Mouse (Mus musculus) gastrocnemius, postnatal 4 days (tissue): ENCODE data around the gene Akt3. TPM values are rescaled to one million over a fixed set of nuclear protein-coding genes. Genes with fewer than 3 reads are reported as not detected.

Experiments used
- DNase-seq, 2 experiments: peaks; one replicate each; pipeline ENCODE4 v3.0.0; 2021 to 2022; ENCODE audit warnings: low spot score in 2 of 2, mixed read lengths in 2 of 2
- total RNA-seq, 2 experiments: library from RNA; stranded (reverse); gene quantifications; 2 replicates each; pipeline ENCODE4 v1.2.3; 2021

Akt3 gene
- total RNA-seq, 2 experiments from 2014 or later, result 28.9 to 36.5 TPM

DNA sequence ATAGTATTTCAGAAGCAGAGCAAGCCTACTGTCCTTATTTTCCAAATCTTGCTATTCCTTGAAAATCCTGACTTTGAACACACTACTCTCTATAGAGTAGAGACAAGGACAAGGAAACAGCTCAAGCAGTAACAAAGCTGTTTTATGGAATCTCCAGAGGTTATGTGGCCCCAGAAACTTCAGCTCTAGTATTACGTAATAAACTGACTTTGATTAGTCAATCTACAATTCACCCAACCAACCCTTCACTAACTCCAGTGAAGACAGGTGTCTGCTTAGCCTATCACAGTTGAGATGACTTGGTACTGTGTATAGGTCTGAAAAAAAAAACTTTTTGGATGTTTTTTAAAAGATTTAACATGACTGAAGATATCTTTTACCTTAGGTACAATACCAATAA, 67.6 kb downstream of the Akt3 start:
- DNase-seq, result no peak

DNA sequence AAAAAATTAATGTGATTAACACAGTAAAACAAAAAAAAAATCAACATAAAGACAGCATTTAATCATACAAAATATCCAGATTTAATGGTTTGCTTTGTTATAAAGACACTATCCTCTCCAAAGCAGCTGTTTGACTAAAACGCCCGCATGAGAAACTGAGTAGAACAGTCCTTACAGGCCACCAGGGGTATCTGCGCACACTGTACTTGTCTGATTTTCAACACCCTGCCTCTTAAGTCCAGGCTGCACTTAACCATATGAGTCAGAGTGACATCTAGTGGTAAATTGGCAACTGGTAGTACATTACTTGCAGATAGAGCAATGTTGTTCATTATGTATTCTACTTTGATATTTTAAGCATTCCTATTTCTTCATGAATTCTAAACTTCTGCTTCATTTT, 69.3 kb downstream of the Akt3 start:
- no peak for DNase-seq

DNA sequence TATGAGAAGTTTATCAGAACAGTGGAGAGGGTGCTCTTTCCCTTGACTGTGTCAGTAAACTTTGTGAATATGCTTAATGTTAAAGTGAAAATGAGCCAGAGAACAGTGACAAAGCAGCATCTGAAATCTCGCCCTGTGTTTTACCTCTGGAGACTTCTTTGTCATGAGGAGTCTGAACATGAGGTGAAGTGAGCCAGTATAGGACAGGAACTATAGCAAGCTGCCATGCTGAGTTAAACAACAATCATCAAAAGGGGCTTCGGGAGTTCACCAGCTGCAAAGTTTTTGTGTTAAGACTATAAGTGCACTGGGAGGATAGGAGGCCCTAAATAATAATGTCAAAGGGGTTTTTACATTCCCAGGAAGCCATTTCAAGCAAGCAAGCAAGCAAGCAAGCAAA, 71.3 kb downstream of the Akt3 start:
- no peak for DNase-seq

DNA sequence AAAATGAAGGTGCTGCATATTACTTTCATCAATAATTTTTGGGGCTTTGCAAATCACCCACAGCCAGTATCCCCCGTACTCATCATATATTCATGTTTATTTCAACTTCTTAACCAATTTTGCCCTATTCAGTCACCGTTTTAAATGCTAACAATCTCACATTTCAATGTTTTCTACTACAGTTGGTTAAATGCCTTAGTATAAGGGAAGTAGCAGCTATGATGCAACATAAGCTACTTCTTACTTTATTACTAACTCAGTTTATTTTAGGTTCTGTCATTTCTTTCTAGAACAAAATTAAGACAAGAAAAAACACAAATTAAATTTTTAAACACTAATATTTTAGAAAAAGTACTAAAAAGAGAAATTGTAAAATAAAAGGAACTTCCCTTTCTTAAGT, 78.4 kb downstream of the Akt3 start:
- DNase-seq, result no peak

DNA sequence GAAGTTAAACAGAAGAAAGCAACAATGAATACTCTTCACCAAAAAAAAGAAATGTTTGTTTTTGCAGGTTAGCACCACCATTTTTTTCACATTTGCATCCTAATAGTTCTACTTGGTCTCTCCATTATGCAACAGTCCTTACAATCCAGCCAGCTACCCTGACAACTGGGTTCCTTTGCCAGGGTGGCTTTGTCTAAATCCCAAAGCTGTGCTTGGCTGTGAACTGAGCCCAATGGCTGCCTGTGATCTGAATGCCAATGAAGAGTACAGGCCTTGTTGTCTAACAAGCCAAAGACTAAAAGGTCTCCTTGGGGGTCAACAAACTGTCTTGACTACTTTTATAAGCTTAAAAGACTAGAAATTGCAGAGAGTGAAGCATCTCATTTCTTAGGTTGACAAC, 82.6 kb downstream of the Akt3 start:
- no peak for DNase-seq

DNA sequence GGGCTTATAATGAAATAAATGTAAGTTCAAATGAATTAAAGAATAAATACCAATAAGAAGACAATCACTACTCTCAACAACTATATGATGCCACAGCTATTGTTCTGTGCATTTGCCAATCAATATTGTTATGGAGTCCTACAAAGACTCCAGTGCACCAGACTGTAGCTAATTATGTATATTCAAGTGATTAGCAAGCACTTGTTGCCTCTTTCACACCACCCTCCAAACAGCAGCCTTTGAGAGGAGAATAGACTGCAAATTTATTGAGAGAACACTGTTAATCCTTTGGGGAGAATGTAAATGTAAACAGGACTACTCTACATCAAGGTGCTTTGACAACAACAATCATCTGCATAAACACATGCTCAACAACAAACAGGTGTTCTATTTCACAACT, 86.7 kb downstream of the Akt3 start:
- no peak for DNase-seq

DNA sequence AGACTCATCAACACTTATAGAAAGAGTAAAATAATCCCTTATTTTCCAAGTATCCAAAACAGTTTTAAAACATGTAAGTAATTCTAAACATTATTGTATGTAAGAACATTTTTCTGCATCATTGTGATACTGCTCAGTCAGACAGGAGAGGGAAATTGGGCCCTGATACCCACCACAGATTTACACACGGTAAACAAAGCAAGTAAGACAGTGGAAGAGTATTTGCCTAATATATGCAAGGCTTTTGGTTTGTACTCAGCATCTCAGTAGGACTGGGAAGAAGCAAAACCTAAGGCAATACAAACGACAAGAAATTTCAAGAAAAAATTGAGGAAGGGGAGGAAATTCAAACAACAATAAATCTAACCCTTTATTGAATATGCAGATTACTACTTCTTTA, 92.2 kb downstream of the Akt3 start:
- DNase-seq, result no peak

DNA sequence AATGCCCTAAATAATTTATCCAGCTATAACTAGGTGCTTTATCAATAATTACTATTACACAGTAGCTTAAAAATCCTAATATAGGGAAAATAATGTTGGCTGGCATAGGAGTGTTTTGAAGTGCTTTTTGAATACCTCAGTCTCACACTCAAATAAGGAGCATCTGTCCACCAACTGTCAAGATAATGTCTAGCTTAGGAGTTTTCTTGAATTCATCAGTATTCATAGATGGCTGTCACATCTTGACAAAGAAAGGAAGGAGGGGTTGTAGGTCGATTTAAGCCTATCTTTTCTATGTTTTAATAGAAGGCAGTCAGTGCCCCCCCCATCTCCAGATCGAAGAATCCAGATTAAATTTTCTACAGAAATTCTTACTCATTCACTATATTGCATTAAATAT, 92.7 kb downstream of the Akt3 start:
- no peak for DNase-seq

DNA sequence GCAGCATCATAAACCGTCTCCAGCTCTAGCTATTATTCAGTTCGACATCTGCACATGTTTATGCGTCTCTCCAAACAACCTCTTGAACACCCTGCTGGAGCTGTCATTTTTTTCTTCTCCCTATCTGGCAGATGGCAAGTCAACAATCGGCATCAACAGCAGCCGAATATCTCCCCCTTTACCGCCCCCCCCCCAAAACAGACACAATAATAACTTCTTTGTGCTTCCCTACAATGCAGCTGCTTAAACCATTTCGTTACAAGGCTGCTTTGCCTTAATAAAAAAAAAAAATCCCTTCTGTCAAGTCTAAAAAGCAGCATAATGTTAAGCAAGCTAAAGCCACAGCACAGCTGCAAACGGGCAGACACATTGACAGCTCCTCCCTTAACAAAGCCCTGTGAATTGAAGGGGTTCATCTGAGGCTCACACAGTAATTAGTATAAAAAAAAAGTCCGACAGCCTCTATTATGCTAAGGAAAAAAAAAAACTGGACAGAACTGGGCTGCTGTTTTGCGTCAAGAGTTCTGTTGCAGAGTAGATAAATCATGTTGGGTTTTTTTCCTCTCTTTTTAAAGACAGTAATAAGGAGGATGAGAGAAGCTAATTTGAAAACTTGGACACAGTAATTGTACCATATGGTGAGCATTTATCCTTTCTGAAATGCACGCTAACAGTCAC, 107.5 kb downstream of the Akt3 start:
- DNase-seq, result no peak

DNA sequence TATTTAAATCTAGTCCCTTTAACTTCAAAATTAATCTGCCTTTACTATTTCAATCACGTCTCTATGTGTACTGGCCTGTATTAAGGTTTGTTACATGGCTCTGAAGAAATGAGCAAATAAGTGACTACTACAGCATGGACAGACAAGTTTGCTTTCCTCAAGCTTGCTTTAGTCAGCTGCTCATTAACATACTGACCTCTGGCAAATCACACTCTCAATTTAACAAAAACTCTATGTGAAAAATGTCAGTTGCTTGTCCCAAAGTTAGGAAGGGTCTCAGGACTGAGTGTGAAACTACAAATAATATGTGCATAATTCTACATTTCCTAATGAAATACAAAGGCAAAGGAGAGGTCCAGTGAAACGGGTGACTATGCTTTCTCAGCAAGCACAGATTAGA, 109.3 kb downstream of the Akt3 start:
- no peak for DNase-seq

DNA sequence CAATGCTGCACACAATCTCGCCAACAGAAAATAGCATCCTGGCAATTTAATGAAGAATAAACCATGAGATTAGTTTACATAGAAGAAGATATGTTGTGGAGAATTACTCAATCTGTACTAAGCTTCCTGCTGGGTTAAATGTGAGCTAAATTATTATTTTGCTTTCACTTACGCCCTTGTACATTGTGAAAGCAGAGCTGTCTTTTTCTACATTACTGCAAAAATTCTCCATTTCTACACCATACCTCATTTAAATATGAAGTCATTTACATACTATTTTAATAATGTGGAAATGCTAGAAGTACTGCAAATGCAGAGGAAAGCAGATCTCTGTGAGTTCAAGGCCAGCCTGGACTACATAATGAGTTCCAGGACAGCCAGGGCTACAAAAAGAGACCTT, 116.5 kb downstream of the Akt3 start:
- no peak for DNase-seq

DNA sequence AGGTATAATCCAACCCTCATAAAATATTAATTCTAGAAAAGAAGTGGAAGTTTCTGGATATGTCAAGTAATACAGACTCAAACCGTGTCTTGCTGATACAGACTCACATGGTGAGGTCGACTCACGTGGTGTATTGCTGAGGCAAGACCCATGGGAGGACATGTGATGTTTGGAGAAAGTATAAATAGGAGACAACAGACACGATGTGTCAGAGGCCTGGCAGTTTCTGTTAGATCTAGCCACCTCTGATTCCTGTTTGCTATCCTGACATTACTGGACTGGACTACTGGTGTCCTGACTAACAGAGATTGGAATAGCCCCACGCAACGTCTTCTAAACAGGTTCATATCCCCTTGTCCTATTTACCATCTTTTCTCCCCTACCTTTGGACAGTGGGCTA, 118.4 kb downstream of the Akt3 start:
- no peak for DNase-seq

DNA sequence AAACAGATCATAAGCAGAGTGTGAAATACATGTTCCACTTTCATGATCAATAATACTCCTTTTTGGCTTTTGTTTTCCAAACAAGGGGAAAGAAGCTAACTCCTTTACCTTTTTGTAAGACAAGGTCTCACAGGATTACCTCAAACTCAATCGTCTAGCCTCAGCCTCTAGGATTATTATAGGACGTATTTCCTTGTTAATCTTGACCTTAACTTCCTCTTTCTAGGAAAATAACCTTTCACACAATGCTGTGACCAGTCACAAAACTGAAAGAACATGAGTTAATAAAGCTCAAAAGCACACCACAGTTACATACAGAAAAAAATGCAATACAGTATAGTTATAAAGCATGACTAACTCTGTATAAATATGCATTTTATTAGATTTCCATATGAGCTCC, 126.5 kb downstream of the Akt3 start:
- no peak for DNase-seq

DNA sequence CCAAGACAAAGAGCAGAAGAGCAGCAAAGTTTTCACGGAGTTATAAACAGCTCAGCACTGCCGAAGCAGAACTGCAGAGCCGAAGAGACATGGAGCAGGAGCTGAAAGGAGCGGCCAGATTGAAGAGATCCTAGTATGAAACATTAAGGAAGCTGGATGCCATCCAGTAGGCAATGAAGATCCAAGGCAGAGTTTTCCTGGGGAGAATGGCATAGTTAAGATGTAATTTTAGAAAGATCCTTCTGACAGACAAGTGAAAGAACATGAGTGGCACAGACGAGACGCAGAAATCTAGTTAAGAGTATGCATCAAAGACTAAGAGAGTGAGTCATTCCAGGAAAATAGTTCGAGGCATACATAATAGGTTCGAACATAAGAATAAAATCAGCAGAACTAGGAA, 131.3 kb downstream of the Akt3 start:
- DNase-seq, result no peak

DNA sequence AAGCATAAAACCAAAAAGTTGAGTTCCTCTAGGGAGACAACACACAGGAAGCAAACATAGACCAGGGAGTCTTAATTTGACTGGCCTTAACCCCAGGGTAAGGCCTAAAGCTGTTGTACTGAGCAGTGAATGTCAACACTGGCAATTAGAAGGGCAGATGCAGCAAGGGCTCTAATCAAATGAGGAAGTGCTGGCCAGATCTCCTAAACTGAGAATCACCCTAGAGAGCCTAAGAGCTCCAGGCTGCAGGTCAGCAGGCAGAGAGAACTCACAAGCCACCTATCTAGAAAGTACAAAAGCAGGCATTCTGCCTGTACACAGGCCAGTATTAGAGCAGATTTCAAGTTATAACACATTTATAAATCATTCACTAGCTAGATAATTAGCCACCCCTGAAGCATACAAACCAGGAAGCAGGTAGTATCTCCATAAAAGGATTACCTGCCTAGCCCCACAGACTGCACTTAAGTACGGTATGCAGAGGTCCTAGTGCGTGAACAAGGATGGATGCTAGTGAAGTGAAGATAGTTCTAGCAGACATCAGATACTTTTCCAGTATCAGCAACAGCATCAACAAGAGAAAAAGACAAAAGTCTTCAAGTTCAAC, 147.2 kb downstream of the Akt3 start:
- no peak for DNase-seq

DNA sequence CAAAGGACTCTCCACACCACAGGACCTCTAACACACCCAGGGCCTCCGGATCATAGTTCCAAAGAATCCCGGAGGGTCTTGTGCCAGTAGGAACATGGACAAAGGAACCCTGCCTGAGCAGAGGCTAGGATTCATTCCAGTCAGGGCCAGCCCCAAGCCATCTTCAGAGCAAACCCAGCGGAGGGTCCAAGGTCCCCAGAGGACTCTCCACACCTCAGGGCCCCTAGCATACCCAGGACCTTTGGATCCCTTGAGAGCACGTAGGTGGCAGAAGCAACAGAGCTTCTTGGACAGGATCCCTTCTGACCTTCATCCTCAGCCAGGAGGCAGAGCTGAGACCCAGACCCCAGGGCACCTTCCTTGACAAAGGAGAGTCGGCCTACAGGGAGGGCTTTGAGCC, 167.5 kb downstream of the Akt3 start:
- no peak for DNase-seq

DNA sequence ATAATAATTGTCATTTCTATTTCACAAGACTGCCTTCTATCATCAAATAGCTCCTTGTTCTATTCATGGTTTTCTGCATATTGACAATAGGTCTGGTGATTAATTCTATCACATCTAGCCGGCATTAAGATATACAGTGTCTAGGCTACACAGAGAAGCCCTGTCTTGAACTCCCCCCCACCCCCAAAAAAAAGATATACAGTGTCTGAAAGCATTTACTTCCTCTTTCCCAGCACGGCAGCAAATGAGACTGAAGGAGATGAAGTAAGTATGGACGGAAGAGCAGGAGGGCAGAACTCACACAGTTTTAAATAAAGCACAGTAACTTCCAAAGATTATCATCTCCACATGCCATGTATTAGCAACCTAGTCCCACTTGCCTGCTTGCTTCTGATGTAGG, 168.5 kb downstream of the Akt3 start:
- no peak for DNase-seq

DNA sequence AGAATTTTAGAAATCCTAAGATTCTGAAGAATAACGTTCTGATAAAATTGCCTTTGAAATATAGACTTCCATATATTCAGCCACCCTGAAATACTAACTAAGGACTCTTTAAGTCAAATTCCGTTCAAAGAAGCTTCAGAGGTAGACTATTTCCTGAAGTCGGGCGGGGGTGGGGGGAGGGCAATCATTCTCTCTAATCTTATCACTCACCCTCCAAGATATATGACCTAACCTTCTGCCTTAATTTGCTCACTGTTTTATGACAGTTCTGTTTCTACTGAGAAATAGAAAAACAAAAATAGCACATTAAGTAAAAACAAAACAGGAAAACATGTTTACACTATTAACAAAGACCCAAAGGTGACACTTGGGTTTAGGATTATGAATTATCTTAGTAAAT, 169.0 kb downstream of the Akt3 start:
- no peak for DNase-seq

DNA sequence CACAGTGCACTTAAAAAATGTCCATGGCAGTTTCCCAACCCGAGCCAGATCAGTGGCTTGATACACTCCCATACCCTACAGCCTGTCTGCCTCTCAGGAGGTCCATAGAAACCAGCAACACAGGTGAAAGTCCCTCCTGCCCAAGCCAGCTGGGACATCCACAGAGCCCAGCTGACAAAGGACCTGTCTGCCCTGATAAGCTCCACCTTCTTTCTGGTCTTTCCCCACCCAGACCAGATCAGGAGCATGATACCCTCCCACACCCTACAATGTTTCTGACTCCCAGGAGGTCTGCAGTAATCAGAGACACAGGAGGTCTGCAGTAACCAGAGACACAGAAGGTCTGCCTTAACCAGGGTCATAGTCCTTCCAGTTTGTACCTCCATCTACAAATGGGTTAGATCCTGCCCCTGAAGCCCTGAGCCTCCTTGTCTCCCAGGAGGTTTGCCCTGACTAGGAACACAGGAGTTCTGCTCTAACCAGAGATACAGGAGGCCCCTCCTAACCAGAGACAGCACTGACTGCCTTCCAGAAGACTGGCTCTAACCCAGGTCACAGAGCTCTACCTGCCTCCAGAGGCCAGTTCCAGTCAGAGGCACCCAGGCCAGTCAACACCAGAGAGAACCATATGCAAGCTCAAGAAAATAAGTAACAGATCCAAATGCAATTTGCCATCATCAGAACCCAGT, 175.9 kb downstream of the Akt3 start:
- no peak for DNase-seq

DNA sequence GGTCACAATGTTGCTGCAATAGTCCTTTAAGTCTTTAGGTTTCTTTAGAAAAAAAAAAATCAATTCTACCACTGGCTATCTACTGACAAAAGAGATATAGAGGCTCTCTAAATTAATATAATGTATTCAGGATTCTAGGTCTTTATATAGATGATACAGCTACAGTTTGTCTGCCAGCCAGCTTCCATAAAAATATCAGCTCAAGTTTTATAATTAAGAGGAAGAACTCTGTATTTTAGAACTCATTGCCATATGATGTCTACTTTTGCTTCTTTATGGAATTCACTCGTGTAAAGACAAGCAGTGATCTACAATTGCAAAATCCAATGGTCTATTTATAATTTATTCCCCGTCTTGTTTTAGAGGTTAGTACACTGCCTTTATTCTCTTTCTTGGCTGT, 188.8 kb downstream of the Akt3 start:
- DNase-seq, result no peak

DNA sequence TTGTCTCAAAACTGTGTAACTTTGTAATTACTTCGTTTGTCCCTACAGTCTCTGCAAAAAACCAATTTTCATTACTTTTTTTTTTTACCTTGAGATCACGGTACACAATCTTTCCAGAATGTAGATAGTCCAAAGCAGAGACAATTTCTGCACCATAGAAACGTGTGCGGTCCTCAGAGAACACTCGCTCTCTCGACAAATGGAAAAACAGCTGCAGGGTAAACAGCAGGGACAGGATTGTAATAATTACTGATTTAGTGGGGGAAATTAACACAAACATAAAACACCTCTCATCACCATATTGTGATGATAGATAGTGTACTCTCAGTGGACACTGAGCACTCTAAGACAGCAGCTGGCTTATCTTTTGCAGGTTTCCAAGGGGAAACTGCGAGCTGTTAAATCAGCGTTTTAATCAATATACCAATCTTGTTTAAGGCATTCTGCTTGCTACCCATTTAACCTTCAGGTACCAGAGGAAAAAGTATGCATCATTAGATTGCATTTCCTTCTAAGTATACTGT, 190.8 kb downstream of the Akt3 start:
- DNase-seq, result no peak

DNA sequence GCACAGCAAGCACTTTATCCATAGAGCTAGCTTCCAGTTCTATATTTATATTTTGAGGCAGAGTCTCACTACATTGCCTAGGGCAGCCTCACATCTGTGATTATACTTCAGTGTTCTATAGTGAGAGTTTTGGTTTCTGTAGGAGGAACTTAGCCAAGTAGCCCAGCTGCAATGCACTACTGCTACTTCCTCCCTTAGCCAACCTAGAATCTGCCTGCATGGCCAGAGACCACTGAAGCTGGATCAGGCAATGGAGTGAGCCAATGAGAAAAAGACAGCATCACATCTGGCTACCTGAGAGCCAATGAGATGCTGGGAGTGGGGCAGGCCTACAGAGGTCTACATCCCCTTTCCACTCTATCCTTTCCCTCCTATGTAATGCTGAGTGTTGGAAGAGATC, 192.3 kb downstream of the Akt3 start:
- DNase-seq, result no peak

DNA sequence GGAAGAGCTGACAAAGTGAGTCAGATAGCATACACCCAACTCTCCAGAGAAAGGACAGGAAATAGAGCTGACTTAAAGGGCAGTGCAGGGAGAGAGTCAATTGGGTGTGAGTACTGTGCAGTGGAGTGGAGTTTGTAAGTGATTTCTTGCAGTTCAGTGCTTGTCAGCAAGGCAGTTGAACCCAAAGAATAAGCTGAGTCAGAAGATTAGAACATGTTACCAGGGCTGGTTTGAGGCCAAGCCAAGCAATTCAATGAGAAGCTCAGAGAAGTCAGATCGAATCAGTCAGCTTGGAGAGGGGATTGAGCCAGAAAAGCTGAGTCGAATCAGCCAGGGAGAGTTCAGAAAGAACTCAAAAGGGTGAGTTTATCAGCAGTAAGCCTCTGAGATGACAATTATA, 196.2 kb downstream of the Akt3 start:
- DNase-seq, result no peak
